Mouse (Mus musculus): Measurements from ENCODE around the gene Elmo1.
A peak's percentile ranks its signal among the peaks of the same experiment; 100 is the strongest.

Gene Elmo1

DNA sequence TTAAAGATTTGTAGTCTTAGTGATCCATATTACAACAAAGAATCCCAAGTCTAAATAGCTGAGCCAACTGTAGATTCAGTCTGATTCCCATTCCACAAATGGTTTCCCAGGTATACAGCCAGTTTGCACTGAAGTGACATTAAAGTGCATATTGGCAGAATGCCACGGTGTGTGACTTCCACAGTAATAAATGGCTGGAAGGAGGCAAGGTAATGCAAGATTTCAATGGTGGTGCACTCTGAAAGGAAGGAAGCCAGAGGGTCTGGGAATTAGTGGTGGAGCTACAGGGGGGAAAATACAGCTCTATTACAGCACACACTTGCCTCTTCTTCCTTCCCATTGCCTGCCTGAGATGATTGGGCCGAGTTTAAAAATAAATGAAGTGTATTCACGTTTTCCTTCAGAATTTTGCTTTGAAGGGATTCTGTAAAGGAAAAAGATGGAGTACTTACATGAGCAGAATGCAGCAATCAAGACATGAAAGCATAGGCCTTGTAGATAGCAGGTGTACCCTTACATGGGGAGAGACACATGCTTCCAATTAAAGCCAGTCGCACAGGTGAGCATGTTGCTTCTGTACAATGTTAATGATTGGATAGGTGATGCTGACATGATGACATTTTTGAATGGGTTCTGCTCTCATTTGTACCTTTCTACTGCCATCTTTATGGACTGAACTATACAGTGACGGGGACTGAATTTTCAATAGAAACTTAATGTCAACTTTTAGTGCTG is 400.6 kb downstream of the Elmo1 start:
- DNase-seq: peak; percentile 12

- DNase-seq: no peak
Measured at GRCm38 (mm10) chr13:20491666-20492065, 401.3 kb downstream of the Elmo1 start.

GRCm38 (mm10) chr13:20494047-20494739 is 403.8 kb downstream of the Elmo1 start:
- DNase-seq: no peak

- DNase-seq: no peak
Measured at GRCm38 (mm10) chr13:20501923-20502322, 411.5 kb downstream of the Elmo1 start.

DNA sequence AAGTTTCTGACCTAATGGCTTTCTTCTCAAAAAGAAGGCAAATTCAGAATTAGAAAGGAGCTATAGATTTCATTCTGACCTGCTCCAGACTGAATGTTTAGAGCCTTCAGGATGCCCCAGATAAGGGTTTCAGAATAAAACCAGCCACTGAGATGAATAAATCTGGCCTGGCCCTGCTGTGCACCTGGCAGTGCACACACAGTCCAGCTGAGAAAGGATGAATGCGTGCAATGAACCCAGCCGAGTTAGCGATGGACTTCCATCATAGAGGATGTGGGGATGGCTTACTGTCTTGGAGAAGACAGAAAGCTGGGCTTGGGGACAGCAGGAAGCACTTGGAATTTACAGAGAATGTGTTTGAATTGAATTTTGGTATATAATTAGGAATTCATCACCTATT is 413.0 kb downstream of the Elmo1 start:
- DNase-seq: no peak

DNA sequence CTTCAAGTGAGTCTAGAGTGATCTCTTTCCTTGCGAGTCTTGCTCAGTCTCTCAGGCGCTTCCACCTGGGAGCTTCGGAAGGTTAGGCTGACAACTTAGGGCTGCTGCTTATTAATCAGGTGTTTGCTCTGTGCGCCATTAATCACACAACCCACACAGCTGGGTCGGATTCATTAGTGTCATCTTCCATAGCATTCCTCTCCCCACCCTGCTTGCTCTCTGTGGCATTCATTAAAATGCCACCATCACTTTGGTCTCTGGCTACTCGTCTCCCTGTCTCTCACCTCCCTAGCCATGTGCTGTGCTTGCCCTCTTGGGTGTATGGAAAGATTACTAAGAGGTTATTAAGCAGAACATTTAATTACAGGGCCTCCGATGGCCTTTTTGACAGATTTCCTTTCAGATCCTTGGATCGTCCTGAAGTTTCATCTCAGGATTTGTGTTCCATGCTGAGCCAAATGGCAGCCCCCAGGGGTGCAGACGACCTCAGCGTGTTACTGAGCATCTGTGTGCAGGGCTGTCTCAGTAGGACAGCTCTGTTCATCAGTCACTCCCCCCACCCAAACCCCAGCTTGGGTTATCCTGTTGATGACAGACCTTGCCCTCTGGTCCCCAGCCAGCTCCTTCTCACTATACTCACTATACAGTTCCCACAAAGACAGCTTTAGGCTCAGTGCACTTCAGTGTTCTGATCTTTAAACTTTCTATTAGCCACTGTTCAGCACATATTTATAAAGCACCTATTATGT is 417.2 kb downstream of the Elmo1 start:
- no peak for DNase-seq

DNA sequence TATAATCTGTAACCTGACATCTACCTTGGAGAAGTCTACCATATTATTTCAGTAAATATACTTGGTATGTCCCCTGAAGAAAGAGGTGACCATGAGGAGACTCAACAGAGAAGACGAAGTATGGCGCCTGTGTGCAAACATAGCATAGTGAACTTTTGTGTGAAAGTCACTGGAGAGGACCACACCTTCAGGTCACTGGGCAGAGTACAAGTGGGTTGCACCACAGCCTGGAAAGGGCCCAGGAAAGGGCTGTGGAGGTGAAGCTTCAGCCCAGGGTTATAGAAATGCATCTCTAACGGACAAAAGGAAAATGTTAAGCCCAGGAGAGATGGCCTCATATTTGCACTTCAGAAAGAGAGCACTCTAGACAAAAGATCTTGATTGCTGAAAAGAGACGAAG is 420.6 kb downstream of the Elmo1 start:
- no peak for DNase-seq

GRCm38 (mm10) chr13:20512317-20513240 is 422.2 kb downstream of the Elmo1 start:
- no peak for DNase-seq

DNA sequence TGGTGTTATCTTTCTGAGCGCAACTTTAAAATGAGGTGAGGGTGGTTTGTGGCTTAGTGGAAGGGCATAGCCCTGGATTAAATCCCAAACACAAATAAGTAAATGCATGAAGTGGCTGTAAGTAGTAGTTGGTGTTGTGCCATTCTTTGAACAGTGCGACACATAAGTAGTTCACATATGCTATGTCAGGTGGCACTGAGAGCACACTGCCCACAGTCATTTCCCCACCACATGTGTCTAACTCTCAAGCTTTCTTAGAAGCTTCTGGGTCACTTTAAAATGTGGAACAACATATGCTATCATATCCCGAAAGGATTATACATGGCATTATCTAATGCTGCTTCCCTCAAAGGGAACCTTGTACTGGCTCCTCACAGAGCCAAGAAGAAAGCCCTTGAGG is 424.3 kb downstream of the Elmo1 start:
- no peak for DNase-seq

- peak in 1 of 2 experiments; percentile 4 for DNase-seq
Measured at GRCm38 (mm10) chr13:20516096-20516495, 425.7 kb downstream of the Elmo1 start.

DNA sequence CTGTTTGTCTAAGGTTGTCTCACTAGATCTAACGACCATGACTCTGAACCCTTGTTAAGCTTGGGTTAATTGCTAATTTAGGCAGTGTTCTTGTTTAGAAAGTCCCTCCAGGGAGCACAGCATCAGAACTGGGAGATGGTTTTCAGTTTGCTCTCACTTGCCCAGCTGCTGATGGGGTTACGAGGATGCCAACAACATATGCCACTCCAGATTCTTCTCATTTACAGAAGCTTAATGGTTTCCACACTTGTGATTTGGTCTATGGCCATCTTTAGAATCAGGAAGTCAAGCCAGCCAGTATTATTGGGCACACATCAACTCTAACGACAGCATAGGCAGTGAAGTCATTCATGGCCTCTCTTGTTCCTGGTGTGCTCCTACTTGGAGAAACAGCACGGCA is 427.3 kb downstream of the Elmo1 start:
- DNase-seq: no peak

GRCm38 (mm10) chr13:20521492-20521891 is 431.1 kb downstream of the Elmo1 start:
- DNase-seq: no peak

DNA sequence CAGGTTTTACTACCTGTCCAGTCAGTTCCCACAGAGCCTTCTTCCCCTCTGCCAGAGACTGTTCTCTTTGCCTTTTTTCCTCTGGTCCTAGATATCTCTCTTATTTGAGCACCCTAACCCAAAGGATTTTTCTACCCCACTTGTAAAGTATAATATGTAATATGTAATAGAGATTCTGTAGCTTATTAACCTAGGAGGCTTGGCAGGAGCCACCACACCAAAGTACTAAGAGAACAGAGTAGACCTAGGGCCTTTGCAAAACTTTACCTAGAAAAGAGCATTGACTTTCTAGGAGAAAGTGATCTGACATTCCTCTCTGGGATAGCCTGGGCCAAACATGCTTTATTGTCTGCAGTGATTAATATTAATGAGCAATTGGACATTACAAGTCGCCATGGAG is 433.3 kb downstream of the Elmo1 start:
- peak; percentile 4 to 16 for DNase-seq

DNA sequence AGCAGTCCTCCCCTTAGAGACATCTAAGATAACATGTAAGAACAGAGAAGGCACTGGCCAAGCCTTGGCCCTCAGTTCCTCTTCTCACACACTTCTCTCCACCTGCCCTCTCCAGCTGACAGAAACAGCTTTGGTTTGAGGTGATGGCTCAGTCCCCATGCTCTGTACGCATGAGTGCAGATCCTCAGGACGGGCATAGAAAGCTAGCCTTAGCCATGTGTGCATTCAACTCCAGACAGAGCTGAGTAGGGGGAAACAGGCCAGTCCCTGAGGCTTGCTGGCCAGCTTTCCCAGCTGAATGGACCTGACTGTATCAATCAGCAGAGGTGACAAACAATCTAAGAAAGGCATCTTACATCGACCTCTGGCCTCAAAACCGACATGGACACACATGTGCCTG is 435.4 kb downstream of the Elmo1 start:
- no peak for DNase-seq

GRCm38 (mm10) chr13:20537053-20537452 is 446.7 kb downstream of the Elmo1 start:
- no peak for DNase-seq

GRCm38 (mm10) chr13:20537487-20537886 is 447.1 kb downstream of the Elmo1 start:
- DNase-seq: no peak

- DNase-seq: no peak
Measured at GRCm38 (mm10) chr13:20538216-20539070, 448.0 kb downstream of the Elmo1 start.

GRCm38 (mm10) chr13:20539631-20540030 is 449.2 kb downstream of the Elmo1 start:
- DNase-seq: no peak

DNA sequence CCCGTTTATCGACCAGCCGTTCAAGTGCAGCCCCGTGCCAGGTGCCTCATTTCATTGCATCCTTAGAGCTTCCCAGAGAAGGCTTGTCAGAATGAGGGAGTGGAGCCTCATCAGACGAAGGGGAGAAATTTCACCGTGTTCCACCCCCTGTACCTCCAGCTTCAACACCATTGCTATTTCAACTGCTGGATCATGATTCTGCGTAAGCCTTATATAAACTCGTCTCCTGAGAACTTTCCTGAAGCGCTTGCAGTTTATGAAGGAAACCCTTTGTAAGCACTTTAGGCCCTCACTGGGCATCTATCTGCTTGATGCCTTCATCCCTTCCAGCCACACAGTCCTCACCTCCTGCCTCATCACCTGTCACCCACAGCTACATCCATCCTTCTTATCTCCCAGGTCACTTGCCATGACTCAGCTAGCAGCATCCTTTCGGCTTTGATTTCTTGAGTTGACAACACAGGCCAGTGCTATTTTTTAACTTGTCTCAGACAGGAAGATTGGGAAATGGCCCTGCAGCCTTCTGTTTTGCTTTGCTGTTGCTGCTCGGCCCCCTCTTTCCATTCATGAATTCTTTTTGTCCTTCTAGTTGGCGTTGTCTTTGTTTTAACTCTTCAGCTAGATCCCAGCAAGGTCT is 456.3 kb downstream of the Elmo1 start:
- DNase-seq: no peak

DNA sequence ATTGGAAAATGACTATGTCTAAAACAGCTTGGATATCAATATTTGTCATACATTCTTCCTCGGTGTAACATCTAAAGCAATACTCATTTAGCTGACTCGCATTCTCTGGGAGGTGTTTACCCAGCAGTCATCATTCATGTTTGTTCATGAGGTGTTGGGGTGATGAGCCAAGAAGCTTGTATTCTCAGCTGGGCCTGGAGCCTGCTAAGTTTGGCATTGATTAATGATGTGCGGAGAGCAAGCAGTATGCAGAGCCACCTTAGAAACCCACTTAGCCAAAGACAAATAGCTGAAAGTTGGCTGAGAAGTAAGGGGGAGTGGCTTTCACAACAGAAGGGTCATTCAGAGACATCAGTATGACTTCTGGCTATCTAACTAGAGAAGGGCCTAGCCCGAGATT is 459.6 kb downstream of the Elmo1 start:
- DNase-seq: no peak

GRCm38 (mm10) chr13:20551559-20551958 is 461.2 kb downstream of the Elmo1 start:
- DNase-seq: no peak

Data from kidney, postnatal 36 days (tissue).